Mouse (Mus musculus) kidney, postnatal 0 days (tissue): ENCODE results near the gene Vav2. TPM values are rescaled to one million over a fixed set of nuclear protein-coding genes. Genes with fewer than 3 reads are reported as not detected.

Experiments
- ATAC-seq: fragments of 200-750 bp; cut with Nextera tagmentation; replicated peaks from 2 replicates; pipeline ENCODE4 v1.8.0; 2017; ENCODE audit warnings: low read depth, moderate number of reproducible peaks, moderate TSS enrichment, moderate library complexity; ENCODE audit not compliant: low FRiP score
- DNase-seq: peaks from one replicate; pipeline ENCODE4 v3.0.0-alpha.2; 2016; ENCODE audit warnings: low spot score
- H3K27ac ChIP-seq: fragments of 300-500 bp; sonication (generic); 2 replicates; pipeline ENCODE4 v1.5.1; 2014; ENCODE audit warnings: mild to moderate bottlenecking
- H3K27me3 ChIP-seq: fragments of 300-500 bp; sonication (generic); 2 replicates; pipeline ENCODE4 v1.6.1; 2014; ENCODE audit warnings: low read length, mixed read lengths; ENCODE audit not compliant: insufficient read depth
- H3K36me3 ChIP-seq: fragments of 300-500 bp; sonication (generic); 2 replicates; pipeline ENCODE4 v1.6.1; 2014; ENCODE audit warnings: low read length, mixed read lengths; ENCODE audit not compliant: insufficient read depth
- H3K4me1 ChIP-seq: fragments of 300-500 bp; sonication (generic); replicated peaks from 2 replicates; pipeline ENCODE4 v1.6.1; 2014; ENCODE audit warnings: antibody characterized with exemption, low read length, mixed read lengths; ENCODE audit not compliant: insufficient read depth
- H3K4me2 ChIP-seq: fragments of 300-500 bp; sonication (generic); 2 replicates; pipeline ENCODE4 v1.6.1; 2014; ENCODE audit warnings: mild to moderate bottlenecking, low read length, moderate library complexity, mixed read lengths
- H3K4me3 ChIP-seq: fragments of 300-500 bp; sonication (generic); replicated peaks from 2 replicates; pipeline ENCODE4 v1.5.1; 2014; ENCODE audit warnings: low read depth, low read length
- H3K9ac ChIP-seq: fragments of 300-500 bp; sonication (generic); 2 replicates; pipeline ENCODE4 v1.6.1; 2014; ENCODE audit warnings: low read depth, low read length
- H3K9me3 ChIP-seq: fragments of 300-500 bp; sonication (generic); replicated peaks from 2 replicates; pipeline ENCODE4 v1.6.1; 2016; ENCODE audit warnings: low read length, inconsistent platforms, mixed read lengths
- CTCF ChIP-seq: IDR thresholded peaks from 2 replicates; pipeline ENCODE4 v1.5.1; 2016; ENCODE audit warnings: antibody characterized with exemption, low read depth, mild to moderate bottlenecking, moderate library complexity
- WGBS: fragments of 180-500 bp; shearing (Covaris S2); extraction: QIAGEN DNeasy Blood & Tissue Kit; methylation state at CpG from one replicate; pipeline ENCODE4 v1.1.7; 2014; 5-methylcytosine and 5-hydroxymethylcytosine counted together
- polyA plus RNA-seq: library from polyadenylated mRNA; unstranded; fragments of >200 nt; fragmentation: Nextera tagmentation; extraction: Ambion mirVana; gene quantifications from 2 replicates; pipeline ENCODE4 v1.2.1, GENCODE M21; 2015

The Vav2 gene
- polyA plus RNA-seq, 1 experiment from 2014 or later = 4.7 TPM

DNA sequence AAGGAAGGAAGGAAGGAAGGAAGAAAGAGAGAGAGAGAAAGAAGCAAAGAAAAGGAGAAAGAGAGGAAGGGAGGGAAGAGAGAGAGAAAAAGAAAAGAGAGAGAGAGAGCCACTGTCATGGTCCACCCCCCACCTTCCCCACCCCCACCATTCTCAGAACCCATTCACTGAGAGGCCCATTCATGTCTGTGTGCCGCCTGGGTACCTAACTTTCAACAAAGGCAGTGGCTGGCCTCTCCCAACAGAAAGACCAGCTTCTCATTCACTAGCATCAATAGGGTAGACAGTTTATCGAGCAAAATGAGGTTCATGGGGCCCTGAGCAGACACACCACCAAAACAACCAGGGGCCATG lies 13.3 kb downstream of the Vav2 start:
- Histone ChIP-seq H3K9ac (no peak overlapping the region), H3K4me1 (peaks cover 42% of the 10 kb centered on the region), H3K9me3 (no peaks in the 10 kb centered on the region), H3K4me3 (no peak overlapping the region), H3K4me2 (no peak overlapping the region), H3K36me3 (no peaks in the 10 kb centered on the region), H3K27ac (no peak overlapping the region), H3K27me3 (no peaks in the 10 kb centered on the region)
- 74% methylated on average over 2 of the region's 2 CpGs for WGBS
- ATAC-seq (no peak), DNase-seq (no peak)
- TF ChIP-seq CTCF = no peak

DNA sequence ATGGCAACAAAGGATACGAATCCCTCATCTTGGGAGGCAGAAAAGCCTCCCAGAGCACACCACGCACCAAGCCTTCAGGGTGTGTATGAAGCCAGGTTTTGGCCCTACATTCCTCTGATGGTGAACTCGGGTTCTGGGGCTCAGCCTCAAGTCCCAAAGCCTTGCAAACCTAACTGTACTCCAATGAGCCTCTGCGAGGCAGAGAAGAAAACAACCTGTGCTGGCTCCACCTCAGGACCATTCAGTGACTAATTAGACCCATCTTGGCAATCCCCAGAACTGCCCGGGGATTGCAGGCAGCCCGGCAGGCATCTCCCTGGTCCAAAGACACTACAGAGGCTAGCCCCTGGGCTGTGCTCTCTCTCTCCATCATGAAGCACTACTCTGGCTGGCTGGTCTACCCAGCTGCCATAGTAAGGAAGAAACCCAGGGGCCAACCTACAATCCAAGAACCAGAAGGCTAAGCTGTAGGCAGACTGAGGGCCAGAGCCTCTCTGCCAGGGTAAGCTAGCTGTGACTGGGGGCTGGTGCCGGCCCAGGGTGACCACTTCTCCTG lies 14.5 kb downstream of the Vav2 start:
- H3K4me2 ChIP-seq = 0 out of 2 replicates have a peak overlapping the region, but pooled peaks have one; percentile 2
- H3K4me3 ChIP-seq = no peak overlapping the region
- H3K27me3 ChIP-seq = no peaks in the 10 kb centered on the region
- WGBS = 23% methylated on average over 7 of the region's 7 CpGs
- no peak for DNase-seq
- no peak overlapping the region for H3K9ac ChIP-seq
- H3K9me3 ChIP-seq = no peaks in the 10 kb centered on the region
- peak overlapping the region; percentile 78 for H3K27ac ChIP-seq
- peaks cover 33% of the 10 kb centered on the region for H3K4me1 ChIP-seq
- ATAC-seq = no peak
- H3K36me3 ChIP-seq = no peaks in the 10 kb centered on the region
- TF ChIP-seq CTCF = no peak

DNA sequence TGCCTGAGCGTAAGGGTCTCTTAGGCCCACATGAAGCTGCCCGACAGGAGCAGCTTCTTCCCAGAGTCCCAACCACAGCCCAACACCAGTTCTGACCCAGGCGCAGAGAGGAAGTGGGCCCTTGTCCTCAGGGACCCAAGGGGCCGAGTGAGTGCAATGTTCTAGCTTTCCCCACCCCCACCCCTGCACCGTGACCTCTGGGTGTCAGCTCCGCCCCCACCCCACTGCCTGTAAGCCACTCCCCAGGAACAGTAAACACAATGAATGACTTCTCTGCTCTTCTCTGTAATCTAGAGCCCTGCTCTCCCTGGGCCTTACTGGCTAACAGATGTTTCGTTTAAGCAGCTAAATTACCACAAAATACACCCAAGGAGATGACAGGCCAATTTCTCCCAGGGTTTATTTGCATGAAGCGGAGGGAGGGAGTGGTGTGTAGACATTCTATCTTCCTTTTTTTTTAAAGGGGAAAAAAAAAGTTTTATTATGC lies 15.1 kb downstream of the Vav2 start:
- TF ChIP-seq CTCF = no peak
- Histone ChIP-seq H3K4me3 (no peak overlapping the region), H3K9me3 (no peaks in the 10 kb centered on the region), H3K4me2 (no peak overlapping the region), H3K27me3 (no peaks in the 10 kb centered on the region), H3K9ac (no peak overlapping the region), H3K36me3 (no peaks in the 10 kb centered on the region), H3K27ac (peak overlapping the region; percentile 78; the same call in 1 of the 2 replicates), H3K4me1 (peaks cover 33% of the 10 kb centered on the region)
- DNase-seq (peak; percentile 97), ATAC-seq (peak; percentile 67)
- WGBS = 23% methylated on average over 8 of the region's 8 CpGs

DNA sequence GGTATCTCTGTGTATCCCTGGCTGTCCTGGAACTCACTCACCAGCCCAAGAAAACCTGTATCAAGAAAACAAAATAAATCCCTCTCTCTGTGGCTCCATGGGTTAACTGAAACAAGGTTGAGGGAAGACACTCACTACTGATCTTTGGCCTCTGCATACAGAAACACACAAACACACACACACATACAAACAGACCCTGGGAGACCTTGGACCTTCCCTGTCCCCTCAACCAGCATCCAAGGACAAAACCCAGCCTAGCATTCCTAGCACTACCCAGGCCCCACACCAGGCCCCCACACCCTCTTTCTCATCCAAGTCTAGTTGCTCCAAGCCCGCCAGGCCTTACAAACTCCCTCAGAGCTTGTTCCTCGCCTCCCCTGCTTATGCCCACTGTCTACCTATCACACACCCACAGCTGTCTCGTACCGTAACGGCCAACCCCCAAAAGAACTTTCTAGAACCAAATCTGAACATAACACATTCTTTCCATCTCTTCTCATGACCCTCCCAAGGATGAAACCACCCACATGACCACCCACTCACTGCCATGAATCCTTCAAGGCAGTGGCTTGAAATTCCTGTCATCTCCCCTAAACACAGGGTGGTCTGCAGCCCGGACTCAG lies 16.2 kb downstream of the Vav2 start:
- Histone ChIP-seq H3K9me3 (no peaks in the 10 kb centered on the region), H3K9ac (no peak overlapping the region), H3K27me3 (no peaks in the 10 kb centered on the region), H3K36me3 (no peaks in the 10 kb centered on the region), H3K4me2 (no peak overlapping the region), H3K27ac (no peak overlapping the region), H3K4me1 (peaks cover 26% of the 10 kb centered on the region), H3K4me3 (no peak overlapping the region)
- no peak for ATAC-seq
- WGBS = 69% methylated on average over 6 of the region's 6 CpGs
- TF ChIP-seq CTCF = no peak
- no peak for DNase-seq

DNA sequence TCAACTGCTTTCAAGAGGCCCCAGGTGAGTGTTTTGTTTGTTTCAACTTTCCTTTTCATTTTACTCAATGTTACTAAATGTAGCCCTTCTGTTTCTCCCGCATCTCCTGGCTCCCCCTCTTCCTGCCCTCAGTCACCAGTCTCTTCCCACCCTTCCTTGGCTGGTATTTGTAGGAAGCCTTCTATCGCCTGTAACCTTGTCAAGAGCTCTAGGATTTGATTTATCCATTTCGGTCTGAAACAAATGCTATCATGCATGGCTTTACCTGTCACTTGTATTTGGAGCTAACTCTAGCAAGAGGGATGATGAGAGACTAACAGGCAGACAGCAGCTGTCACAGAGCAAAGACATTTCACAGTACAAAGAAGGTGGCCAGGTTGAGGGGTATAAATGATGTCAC lies 18.6 kb downstream of the Vav2 start:
- WGBS = 61% methylated on average over 3 of the region's 3 CpGs
- Histone ChIP-seq H3K36me3 (no peaks in the 10 kb centered on the region), H3K9me3 (no peaks in the 10 kb centered on the region), H3K4me2 (no peak overlapping the region), H3K9ac (no peak overlapping the region), H3K27me3 (no peaks in the 10 kb centered on the region), H3K4me3 (no peak overlapping the region), H3K4me1 (peaks cover 29% of the 10 kb centered on the region), H3K27ac (no peak overlapping the region)
- no peak for TF ChIP-seq CTCF
- DNase-seq (no peak), ATAC-seq (no peak)

DNA sequence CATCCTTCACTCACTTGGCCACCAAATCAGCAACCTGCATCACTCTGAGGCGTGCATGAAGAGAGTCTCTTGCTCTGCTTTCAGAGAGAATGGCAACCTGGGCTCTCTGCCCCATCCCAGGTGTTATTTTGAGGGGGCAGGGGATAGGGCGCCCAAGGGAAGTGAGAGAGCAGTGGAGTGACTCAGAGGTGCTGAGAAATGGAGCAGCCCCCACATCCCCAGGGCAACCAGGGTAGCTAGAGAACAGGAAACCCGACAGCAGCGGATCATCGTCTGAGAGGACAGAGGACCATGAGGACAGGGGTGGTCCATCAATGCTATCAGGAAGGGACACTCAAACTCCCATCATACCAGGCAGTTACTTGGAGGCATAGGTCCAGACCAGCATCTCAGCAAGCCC lies 19.9 kb downstream of the Vav2 start:
- 64% methylated on average over 5 of the region's 5 CpGs for WGBS
- TF ChIP-seq CTCF = no peak

More for the DNA sequence above, 19.9 kb downstream of the Vav2 start:
- DNase-seq = no peak
- Histone ChIP-seq H3K27me3 (no peaks in the 10 kb centered on the region), H3K4me1 (peaks cover 21% of the 10 kb centered on the region; the same call in 1 of the 2 replicates), H3K4me3 (no peak overlapping the region), H3K36me3 (no peaks in the 10 kb centered on the region), H3K4me2 (no peak overlapping the region), H3K27ac (no peak overlapping the region), H3K9me3 (no peaks in the 10 kb centered on the region), H3K9ac (no peak overlapping the region)
- ATAC-seq = no peak
